Mouse (Mus musculus) liver, embryonic 16.5 days (tissue): ENCODE data around the gene Eps8l1. TPM values are rescaled to one million over a fixed set of nuclear protein-coding genes. Genes with fewer than 3 reads are reported as not detected.

Experiments
- ATAC-seq: fragments of 200-750 bp; cut with Nextera tagmentation; 2 replicates; pipeline ENCODE4 v1.8.0; 2017; ENCODE audit warnings: low read depth, mild to moderate bottlenecking, moderate number of reproducible peaks, moderate library complexity
- H3K27ac ChIP-seq: fragments of 300-500 bp; sonication (generic); 2 replicates; pipeline ENCODE4 v1.5.1; 2014; ENCODE audit warnings: mild to moderate bottlenecking, low read length
- H3K27me3 ChIP-seq: fragments of 300-500 bp; sonication (generic); 2 replicates; pipeline ENCODE4 v1.6.1; 2014; ENCODE audit warnings: low read depth, low read length, mixed read lengths; ENCODE audit not compliant: control insufficient read depth, insufficient read depth
- H3K36me3 ChIP-seq: fragments of 300-500 bp; sonication (generic); 2 replicates; pipeline ENCODE4 v1.6.1; 2014; ENCODE audit warnings: mild to moderate bottlenecking; ENCODE audit not compliant: control insufficient read depth, insufficient read depth
- H3K4me1 ChIP-seq: fragments of 300-500 bp; sonication (generic); 2 replicates; pipeline ENCODE4 v1.6.1; 2014; ENCODE audit warnings: low read depth, low read length, mixed read lengths; ENCODE audit not compliant: control insufficient read depth
- H3K4me2 ChIP-seq: fragments of 300-500 bp; sonication (generic); 2 replicates; pipeline ENCODE4 v1.6.1; 2014; ENCODE audit warnings: low read depth, low read length, mixed read lengths
- H3K4me3 ChIP-seq: fragments of 300-500 bp; sonication (generic); 2 replicates; pipeline ENCODE4 v1.5.1; 2014; ENCODE audit warnings: low read depth, mild to moderate bottlenecking, low read length
- H3K9ac ChIP-seq: fragments of 300-500 bp; sonication (generic); 2 replicates; pipeline ENCODE4 v1.6.1; 2014; ENCODE audit warnings: low read depth, low read length
- H3K9me3 ChIP-seq: fragments of 300-500 bp; sonication (generic); replicated peaks from 2 replicates; pipeline ENCODE4 v1.6.1; 2016; ENCODE audit warnings: low read length; ENCODE audit not compliant: control insufficient read depth
- WGBS: fragments of 180-500 bp; shearing (Covaris S2); extraction: QIAGEN DNeasy Blood & Tissue Kit; methylation state at CpG from one replicate; pipeline ENCODE4 v1.1.7; 2014; ENCODE audit not compliant: insufficient replicate concordance; 5-methylcytosine and 5-hydroxymethylcytosine counted together
- polyA plus RNA-seq: library from polyadenylated mRNA; unstranded; fragments of >200 nt; fragmentation: Nextera tagmentation; extraction: Ambion mirVana; gene quantifications from 2 replicates; pipeline ENCODE4 v1.2.1, GENCODE M21; 2015

Gene Eps8l1
- polyA plus RNA-seq, 1 experiment from 2014 or later = 1.1 TPM

GRCm38 (mm10) chr7:4437721-4438120 is 22.8 kb upstream of the Eps8l1 start:
- Histone ChIP-seq H3K4me2 (no peak overlapping the region), H3K9me3 (no peaks in the 10 kb centered on the region), H3K27ac (no peak overlapping the region), H3K4me1 (no peaks in the 10 kb centered on the region), H3K9ac (no peak overlapping the region), H3K4me3 (no peak overlapping the region), H3K27me3 (no peaks in the 10 kb centered on the region), H3K36me3 (peaks cover 7% of the 10 kb centered on the region)
- ATAC-seq = no peak
- 69% methylated on average over 2 of the region's 2 CpGs for WGBS

- Histone ChIP-seq H3K9ac (no peak overlapping the region), H3K27me3 (no peaks in the 10 kb centered on the region), H3K9me3 (no peaks in the 10 kb centered on the region), H3K4me2 (no peak overlapping the region), H3K36me3 (peaks cover 7% of the 10 kb centered on the region), H3K27ac (no peak overlapping the region), H3K4me3 (no peak overlapping the region), H3K4me1 (peaks cover 6% of the 10 kb centered on the region; the same call in 1 of the 2 replicates)
- ATAC-seq = no peak
- 77% methylated on average over 10 of the region's 10 CpGs for WGBS
Observed at GRCm38 (mm10) chr7:4440549-4440948, 19.9 kb upstream of the Eps8l1 start.

GRCm38 (mm10) chr7:4445216-4445791 is 15.2 kb upstream of the Eps8l1 start, which contains the start of gene Rdh13:
Gene Rdh13, minus strand, starts transcription at chr7:4445649.
- Histone ChIP-seq H3K27ac (peak within 1 kb of the TSS; percentile 43), H3K4me2 (peak within 1 kb of the TSS; percentile 83), H3K36me3 (peaks cover 7% of the 10 kb centered on the region), H3K4me3 (peak within 1 kb of the TSS; percentile 82), H3K4me1 (peaks cover 6% of the 10 kb centered on the region; the same call in 1 of the 2 replicates), H3K27me3 (no peaks in the 10 kb centered on the region), H3K9ac (peak within 1 kb of the TSS; percentile 68), H3K9me3 (no peaks in the 10 kb centered on the region)
- under 1% methylated on average over 35 of the region's 35 CpGs for WGBS
- ATAC-seq = peak; percentile 96

- no peak for ATAC-seq
- no peaks in the 10 kb centered on the region for H3K9me3 ChIP-seq
- H3K4me1 ChIP-seq = peaks cover 6% of the 10 kb centered on the region; the same call in 1 of the 2 replicates
- H3K27me3 ChIP-seq = no peaks in the 10 kb centered on the region
- H3K36me3 ChIP-seq = peaks cover 4% of the 10 kb centered on the region
- H3K27ac ChIP-seq = no peak overlapping the region
- WGBS = 0% methylated on average over 1 of the region's 1 CpGs
- H3K4me2 ChIP-seq = no peak overlapping the region
- H3K9ac ChIP-seq = no peak overlapping the region
- H3K4me3 ChIP-seq = no peak overlapping the region
Observed at GRCm38 (mm10) chr7:4447138-4447537, 13.3 kb upstream of the Eps8l1 start.

DNA sequence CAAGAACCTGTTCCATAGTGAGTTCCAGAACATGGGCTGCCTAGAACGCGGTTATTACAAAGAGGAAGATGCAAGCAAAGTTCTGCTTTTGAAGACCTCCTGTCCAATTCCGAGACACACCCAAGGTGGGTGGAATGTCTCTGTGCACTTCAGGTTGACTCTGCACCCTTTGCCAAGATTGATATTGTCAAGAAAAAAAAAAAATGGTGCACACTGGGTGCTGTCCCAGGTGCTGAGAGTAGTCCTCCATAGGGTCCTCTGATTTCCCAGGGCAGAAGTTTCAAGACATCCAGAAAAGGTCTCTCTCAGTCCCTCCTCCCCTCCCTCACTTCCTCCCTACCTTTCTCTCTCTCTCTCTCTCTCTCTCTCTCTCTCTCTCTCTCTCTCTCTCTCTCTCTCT is 12.0 kb upstream of the Eps8l1 start:
- H3K27ac ChIP-seq = no peak overlapping the region
- peaks cover 6% of the 10 kb centered on the region; the same call in 1 of the 2 replicates for H3K4me1 ChIP-seq
- H3K4me3 ChIP-seq = no peak overlapping the region
- 69% methylated on average over 3 of the region's 3 CpGs for WGBS
- no peaks in the 10 kb centered on the region for H3K9me3 ChIP-seq
- no peaks in the 10 kb centered on the region for H3K36me3 ChIP-seq
- H3K9ac ChIP-seq = no peak overlapping the region
- no peak overlapping the region for H3K4me2 ChIP-seq
- no peaks in the 10 kb centered on the region for H3K27me3 ChIP-seq
- no peak for ATAC-seq

DNA sequence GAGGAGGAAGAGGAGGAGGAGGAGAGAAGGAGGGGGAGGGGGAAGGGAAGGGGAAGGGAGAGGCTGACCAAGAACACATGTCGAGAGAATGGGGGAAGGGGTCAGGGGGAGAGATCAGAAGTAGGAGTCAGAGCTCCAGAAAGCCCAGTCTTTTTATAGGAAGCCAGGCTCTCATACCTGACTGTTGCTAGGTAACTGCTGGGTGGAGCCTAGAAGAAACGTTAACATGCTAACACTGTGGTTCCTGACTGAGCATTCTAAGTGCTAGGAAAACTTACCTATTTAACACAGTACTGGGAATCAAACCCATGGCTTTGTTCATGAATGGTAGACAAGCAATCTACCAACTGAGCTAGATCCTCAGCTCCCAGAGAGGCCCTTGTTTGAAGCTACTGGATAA is 11.3 kb upstream of the Eps8l1 start:
- no peaks in the 10 kb centered on the region for H3K9me3 ChIP-seq
- no peak overlapping the region for H3K4me3 ChIP-seq
- no peak overlapping the region for H3K9ac ChIP-seq
- no peaks in the 10 kb centered on the region for H3K27me3 ChIP-seq
- peaks cover 6% of the 10 kb centered on the region; the same call in 1 of the 2 replicates for H3K4me1 ChIP-seq
- no peak for ATAC-seq
- no peak overlapping the region for H3K27ac ChIP-seq
- no peak overlapping the region for H3K4me2 ChIP-seq
- WGBS = 3% methylated on average over 2 of the region's 2 CpGs
- no peaks in the 10 kb centered on the region for H3K36me3 ChIP-seq

- no peak for ATAC-seq
- no peaks in the 10 kb centered on the region; the same call in 1 of the 2 replicates for H3K4me1 ChIP-seq
- H3K36me3 ChIP-seq = no peaks in the 10 kb centered on the region
- no peak overlapping the region for H3K4me3 ChIP-seq
- H3K9ac ChIP-seq = no peak overlapping the region
- no peak overlapping the region for H3K27ac ChIP-seq
- H3K27me3 ChIP-seq = no peaks in the 10 kb centered on the region
- no peaks in the 10 kb centered on the region for H3K9me3 ChIP-seq
- H3K4me2 ChIP-seq = no peak overlapping the region
- WGBS = 22% methylated on average over 4 of the region's 4 CpGs
Observed at GRCm38 (mm10) chr7:4452644-4453043, 7.8 kb upstream of the Eps8l1 start.

GRCm38 (mm10) chr7:4464194-4464824 is 3.8 kb downstream of the Eps8l1 start:
- ATAC-seq = no peak
- no peaks in the 10 kb centered on the region for H3K9me3 ChIP-seq
- no peak overlapping the region for H3K4me2 ChIP-seq
- no peaks in the 10 kb centered on the region for H3K27me3 ChIP-seq
- H3K27ac ChIP-seq = no peak overlapping the region
- 10% methylated on average over 11 of the region's 12 CpGs for WGBS
- H3K4me3 ChIP-seq = no peak overlapping the region
- no peaks in the 10 kb centered on the region for H3K36me3 ChIP-seq
- H3K4me1 ChIP-seq = no peaks in the 10 kb centered on the region; the same call in 1 of the 2 replicates
- H3K9ac ChIP-seq = no peak overlapping the region

DNA sequence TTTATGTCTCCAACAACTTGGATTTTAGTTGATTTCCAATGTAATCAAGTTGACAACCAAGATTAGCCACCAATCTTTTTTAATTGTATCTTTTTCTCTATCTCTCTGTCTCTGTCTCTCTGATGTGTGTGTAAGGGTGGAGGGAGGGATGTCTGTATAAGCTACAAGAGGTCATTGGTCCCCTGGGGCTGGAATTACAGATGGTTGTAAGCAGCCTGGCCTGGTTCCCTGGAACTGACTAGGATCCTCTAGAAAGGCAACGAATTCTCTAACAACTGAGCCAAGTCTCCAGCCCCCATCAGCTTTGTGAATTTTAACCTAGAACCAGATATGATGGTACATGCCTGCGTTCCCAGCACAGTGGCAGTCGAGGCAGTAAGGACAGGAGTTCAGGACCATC is 7.3 kb downstream of the Eps8l1 start:
- Histone ChIP-seq H3K4me1 (no peaks in the 10 kb centered on the region; the same call in 1 of the 2 replicates), H3K27me3 (peaks cover 16% of the 10 kb centered on the region)

More for the DNA sequence above, 7.3 kb downstream of the Eps8l1 start:
- H3K9me3 ChIP-seq = no peaks in the 10 kb centered on the region
- no peak overlapping the region for H3K4me3 ChIP-seq
- H3K4me2 ChIP-seq = no peak overlapping the region
- no peak overlapping the region for H3K9ac ChIP-seq
- WGBS = 56% methylated on average over 3 of the region's 3 CpGs
- no peak overlapping the region for H3K27ac ChIP-seq
- H3K36me3 ChIP-seq = no peaks in the 10 kb centered on the region
- ATAC-seq = no peak
